Mouse (Mus musculus): Measurements from ENCODE around the gene Klhl11.

The Klhl11 gene

GRCm38 (mm10) chr11:100472197-100472934 lies at the start of gene Klhl11:
Klhl11 (minus strand) TSS chr11:100472741.
- peak; percentile 89 for DNase-seq

DNA sequence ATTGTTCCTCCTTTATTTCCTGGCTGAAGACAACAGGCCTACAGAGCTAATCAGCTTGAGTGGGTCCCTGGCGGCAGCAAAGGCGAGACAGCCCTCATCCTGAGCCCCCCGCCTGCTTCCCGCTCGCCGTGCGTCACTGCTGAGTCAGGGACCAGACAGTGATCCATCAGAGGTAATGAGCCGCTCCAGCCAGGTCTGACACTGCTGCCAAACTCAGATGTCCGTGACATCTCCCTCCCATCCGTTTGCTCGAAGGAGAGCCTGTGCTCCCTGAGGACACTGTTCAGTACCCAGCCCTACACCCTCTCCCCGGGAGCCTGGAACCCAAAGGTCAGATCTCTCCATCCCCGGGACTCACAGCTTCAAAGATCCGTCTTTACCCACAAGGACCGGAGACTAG lies 48.3 kb upstream of the Klhl11 start:
- no peak for DNase-seq

DNA sequence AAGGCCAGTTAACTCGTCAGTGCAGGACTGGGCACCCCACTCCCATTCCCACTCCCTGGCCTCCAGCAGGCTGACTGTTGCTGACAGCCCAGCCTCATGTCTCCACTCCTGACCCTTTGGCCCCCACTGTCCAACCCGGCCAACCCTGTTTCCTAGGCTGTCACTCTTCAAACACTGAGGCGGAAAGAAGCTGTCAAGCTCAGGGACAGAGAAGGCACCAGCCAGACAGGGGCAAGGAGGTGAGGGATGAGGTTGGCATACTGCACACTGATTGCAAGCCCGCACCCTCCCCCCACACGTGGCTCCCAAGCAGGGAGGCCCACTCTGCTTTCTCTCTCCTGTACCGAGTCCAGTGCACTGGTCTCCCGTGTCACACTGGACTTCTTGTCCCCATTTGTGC lies 46.6 kb upstream of the Klhl11 start:
- DNase-seq = no peak

DNA sequence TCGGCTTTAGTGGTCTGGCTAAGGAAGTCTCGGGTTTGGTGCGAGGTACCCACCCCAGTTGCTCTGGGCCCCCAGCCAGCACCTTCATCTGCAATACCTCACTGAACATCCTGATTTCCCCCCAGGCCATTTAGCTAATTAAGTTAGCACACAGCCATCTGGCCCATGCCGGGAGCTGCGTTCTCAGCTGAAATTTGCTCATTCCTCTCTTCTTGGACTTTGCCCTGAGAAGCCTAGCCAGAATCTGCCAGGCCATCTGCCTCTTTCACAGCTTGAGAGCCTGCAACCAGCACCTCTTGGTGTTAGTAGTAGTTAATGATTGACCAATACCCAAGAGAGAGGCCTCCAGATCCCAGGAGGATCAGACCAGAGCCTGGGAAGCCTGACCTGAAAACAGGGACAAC lies 45.6 kb upstream of the Klhl11 start:
- no peak for DNase-seq

GRCm38 (mm10) chr11:100516291-100516690 lies 43.8 kb upstream of the Klhl11 start:
- DNase-seq = no peak

- no peak for DNase-seq
Observed at GRCm38 (mm10) chr11:100515789-100516188, 43.2 kb upstream of the Klhl11 start.

DNA sequence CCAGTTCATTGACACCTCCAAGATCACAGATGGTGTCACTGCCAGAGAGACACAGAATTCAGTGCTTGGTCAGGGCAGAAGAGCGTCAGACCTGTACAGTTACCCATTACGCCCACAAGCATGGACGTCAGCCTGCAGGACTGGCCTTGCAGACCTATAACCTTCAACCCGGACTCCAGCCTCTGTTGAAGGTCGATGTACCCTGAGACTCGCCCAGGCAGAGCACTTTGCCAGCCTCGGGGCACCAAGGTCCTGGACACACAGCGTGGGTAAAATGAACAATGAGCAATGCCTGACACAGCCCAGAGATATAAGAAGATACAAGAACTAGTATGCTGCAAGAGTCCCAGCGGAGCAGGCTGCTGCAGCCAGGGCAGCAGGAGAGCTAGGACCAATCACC lies 42.5 kb upstream of the Klhl11 start:
- DNase-seq = no peak

DNA sequence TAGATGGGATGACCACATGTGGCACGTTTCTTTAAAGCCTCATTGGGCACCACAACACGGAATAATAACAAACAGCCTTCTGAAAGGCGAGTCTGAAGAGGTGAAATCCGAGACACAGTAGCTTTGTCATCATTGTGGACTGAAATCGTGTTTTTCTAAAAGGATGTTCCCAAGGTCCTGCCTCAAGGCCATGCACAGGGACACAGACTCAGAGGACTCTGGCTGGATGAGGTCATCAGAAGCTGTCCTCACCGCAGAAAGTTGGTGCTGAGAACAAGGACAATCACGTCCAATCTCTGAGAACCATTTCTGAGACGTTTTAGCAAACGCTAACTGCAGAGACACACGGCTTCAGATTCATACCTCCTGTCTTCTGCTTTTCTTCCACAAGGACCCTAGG lies 41.2 kb upstream of the Klhl11 start:
- DNase-seq = no peak

DNA sequence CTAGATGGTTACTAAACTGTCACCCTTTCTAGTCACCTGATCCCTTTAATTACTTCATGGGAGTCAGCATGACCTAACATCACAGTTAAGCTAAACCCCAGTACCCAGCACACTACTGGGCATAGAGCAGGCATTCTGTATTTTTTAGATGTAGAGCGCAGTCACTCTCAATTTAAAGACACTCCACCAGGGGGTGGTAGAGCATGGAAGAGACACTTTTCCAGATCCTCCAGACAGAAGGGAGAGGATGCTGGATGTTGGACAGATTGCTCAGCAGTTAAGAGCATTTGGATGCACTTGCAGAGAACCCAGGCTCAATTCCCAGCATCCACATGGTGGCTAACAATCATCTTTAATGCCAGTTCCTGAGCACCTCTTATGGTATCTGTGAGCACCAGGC lies 39.8 kb upstream of the Klhl11 start:
- DNase-seq = peak; percentile 37

- DNase-seq = no peak
Observed at GRCm38 (mm10) chr11:100510556-100510955, 38.0 kb upstream of the Klhl11 start.

DNA sequence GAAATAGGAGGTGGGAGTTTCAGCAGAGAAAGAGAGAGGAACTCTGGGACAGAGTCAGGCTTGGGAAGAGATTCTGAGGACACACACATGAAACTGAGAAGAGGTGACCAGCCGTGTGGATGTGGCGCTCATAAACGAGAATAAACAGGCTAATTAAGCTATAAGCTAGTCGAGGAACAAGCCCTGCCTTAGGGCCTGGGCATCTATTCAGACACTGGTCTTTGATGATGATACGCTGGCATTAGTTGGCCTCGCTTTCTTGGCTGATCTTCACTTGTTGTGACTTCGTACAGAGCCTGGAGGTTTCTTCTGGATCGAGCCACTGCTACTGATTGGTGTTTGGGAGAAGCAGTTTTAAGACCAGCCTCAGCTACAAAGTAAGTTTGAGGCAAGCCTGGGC lies 33.5 kb upstream of the Klhl11 start:
- DNase-seq = no peak

- DNase-seq = no peak
Observed at GRCm38 (mm10) chr11:100504990-100505660, 32.6 kb upstream of the Klhl11 start.

DNA sequence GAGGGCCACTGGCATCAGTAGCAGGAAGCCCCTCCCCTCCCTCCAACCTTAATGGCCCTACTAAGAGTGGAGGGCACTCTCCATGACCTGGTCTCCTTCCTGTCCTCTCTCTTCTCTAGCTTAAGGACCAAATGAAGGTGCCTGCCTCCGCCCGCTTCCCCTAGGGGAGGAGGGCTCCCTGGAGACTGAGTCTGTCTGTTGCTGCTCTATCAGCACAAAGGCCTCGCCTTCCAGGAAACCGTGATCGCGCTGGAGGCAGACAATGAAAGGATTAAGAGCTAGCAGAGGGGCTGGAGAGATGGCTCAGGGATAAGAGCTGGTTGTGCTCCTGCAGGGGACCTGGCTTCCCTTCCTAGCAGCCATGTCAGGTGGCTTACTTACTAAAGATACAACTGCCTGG lies 28.8 kb upstream of the Klhl11 start:
- no peak for DNase-seq

- no peak for DNase-seq
Observed at GRCm38 (mm10) chr11:100500651-100501050, 28.1 kb upstream of the Klhl11 start.

GRCm38 (mm10) chr11:100500241-100500640 lies 27.7 kb upstream of the Klhl11 start:
- no peak for DNase-seq

DNA sequence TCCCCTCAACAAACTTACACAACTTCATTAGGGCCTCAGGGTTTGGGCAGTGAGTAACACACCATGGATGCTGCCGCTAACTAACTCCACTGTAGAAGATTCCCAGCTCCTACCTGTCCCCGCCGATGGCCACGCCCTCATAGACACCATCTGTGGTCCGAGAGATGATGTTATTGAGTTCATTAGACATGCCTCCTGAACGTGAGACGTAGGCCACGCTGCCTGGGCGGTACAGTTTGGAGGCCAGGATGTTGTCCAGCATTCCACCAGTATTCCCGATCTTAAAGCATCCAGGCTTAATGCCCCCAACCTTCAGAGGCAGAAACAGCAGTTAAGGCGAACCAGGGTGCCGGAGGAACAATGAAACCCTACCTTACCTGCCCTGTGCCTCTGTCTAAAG lies 21.2 kb upstream of the Klhl11 start:
- no peak for DNase-seq

DNA sequence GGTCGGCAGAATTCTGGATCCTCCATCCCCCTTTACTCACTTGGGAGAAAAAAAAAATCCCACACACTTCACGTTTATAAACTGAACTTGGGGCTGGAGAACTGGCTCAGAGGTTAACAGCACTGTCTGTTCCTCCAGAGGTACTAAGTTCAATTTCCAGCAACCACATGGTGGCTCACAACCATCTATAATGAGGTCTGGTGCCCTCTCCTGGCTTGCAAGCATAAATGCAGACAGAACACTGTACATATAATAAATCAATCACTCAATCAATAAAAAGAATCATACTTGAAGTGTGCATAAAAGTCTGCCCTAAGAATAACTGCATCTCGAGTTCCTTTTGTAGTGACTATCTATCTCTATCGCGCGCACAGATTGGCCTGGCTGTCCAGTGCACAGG lies 18.4 kb upstream of the Klhl11 start:
- no peak for DNase-seq

GRCm38 (mm10) chr11:100485801-100486538 lies 13.4 kb upstream of the Klhl11 start:
- no peak for DNase-seq

GRCm38 (mm10) chr11:100484461-100484860 lies 11.9 kb upstream of the Klhl11 start:
- no peak for DNase-seq

GRCm38 (mm10) chr11:100479152-100479551 lies 6.6 kb upstream of the Klhl11 start:
- DNase-seq = no peak

DNA sequence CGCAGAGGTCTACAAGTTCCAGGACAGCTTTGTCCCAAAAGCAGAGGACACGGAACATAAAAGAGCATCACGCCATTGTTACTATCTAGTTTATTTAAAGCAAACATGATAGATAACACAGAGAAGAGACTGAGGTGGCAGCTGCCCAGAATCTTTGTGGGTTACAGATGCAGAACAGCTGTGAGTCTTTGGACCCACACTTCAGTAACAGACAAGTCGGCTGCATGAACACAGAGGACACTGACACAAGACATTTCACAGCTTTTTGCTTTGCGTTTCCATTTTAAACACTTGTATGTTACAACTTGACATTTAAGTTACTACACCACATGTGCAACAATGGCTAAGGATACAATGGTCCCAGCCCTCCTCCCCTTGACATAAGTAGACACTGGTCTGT lies 3.7 kb upstream of the Klhl11 start:
- no peak for DNase-seq

- no peak for DNase-seq
Observed at GRCm38 (mm10) chr11:100472935-100473295, 374 bp upstream of the Klhl11 start.

DNA sequence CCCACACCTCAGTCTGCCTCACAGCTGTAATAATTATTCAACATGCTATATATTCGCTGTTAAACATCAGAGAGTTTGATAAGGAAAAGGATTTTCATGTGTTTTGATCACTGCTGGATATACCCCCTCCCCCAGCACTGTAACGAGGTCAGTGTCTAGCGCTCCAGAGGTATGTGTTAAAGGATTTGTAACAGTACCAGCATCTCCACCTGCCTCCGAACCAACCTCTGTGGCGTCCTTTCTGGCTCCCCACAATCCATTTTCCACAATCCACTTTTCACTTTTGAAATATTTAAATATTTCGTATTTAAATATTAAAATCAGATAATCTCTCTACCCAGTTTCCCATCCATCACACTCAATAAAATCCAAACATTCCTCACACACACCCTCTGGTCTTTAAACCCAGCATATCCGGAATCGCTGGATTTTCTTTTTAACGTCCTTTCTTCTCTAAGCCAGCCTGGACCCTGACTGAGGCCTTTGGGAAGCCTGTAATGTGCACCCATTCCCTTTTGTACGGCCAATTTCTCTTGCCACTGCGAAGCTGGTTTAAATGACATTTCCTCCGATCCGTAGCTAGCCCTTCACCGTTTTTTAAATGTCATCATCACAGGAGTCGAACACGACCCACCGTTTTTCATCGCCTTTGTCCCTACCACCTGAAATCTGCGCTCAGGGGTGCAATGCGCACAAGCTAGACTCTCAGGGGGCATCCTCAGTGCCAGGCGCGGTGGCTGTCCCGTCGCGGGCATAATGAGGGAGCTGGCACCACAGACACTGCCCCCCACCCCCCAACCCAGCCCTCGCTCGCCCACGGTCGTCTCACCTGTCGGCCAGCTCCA lies 967 bp downstream of the Klhl11 start:
- DNase-seq = no peak

All from layer of hippocampus, adult 9-11 months (tissue).